Mouse (Mus musculus): ENCODE measurements around the gene Erc2. TPM values are rescaled to one million over a fixed set of nuclear protein-coding genes. Genes with fewer than 3 reads are reported as not detected.

Gene Erc2
- polyA plus RNA-seq, 2 experiments = 0.52 to 0.99 TPM

GRCm38 (mm10) chr14:28323727-28324126 is 701.5 kb downstream of the Erc2 start:
- WGBS (ENCODE audit: insufficient replicate concordance) = 44% methylated on average over 2 of the region's 2 CpGs
- Histone ChIP-seq H3K36me3 (replicated peaks; ENCODE audit: control insufficient read depth, insufficient read depth, low read depth) (no peaks in the 10 kb centered on the region), H3K9me3 (ENCODE audit: control insufficient read depth, low read length) (no peaks in the 10 kb centered on the region), H3K27me3 (ENCODE audit: control insufficient read depth, insufficient read depth, low read length) (no peaks in the 10 kb centered on the region), H3K4me2 (ENCODE audit: low read depth) (no peak overlapping the region), H3K27ac (no peak overlapping the region), H3K9ac (replicated peaks) (no peak overlapping the region), H3K4me1 (replicated peaks; ENCODE audit: control insufficient read depth in 2 of 2, insufficient read depth in 2 of 2, low read length in 1 of 2) (no peaks in the 10 kb centered on the region), H3K4me3 (ENCODE audit: insufficient read depth in 1 of 2, low read depth in 2 of 2, low read length in 2 of 2) (no peak overlapping the region)
- no peak for DNase-seq (ENCODE audit: low read depth in 3 of 3, low spot score in 3 of 3)
- no peak for ATAC-seq (ENCODE audit: insufficient read depth)
- no peak for TF ChIP-seq CTCF (IDR thresholded peaks at IDR 0.05; ENCODE audit: low read depth)
- no peak for TF ChIP-seq EP300 (IDR thresholded peaks at IDR 0.05; ENCODE audit: low read depth)

GRCm38 (mm10) chr14:28326456-28326855 is 704.2 kb downstream of the Erc2 start:
- Histone ChIP-seq H3K4me2 (ENCODE audit: low read depth) (no peak overlapping the region), H3K4me3 (ENCODE audit: insufficient read depth in 1 of 2, low read depth in 2 of 2, low read length in 2 of 2) (no peak overlapping the region), H3K9me3 (ENCODE audit: control insufficient read depth, low read length) (no peaks in the 10 kb centered on the region), H3K27me3 (ENCODE audit: control insufficient read depth, insufficient read depth, low read length) (no peaks in the 10 kb centered on the region), H3K27ac (no peak overlapping the region), H3K4me1 (replicated peaks; ENCODE audit: control insufficient read depth in 2 of 2, insufficient read depth in 2 of 2, low read length in 1 of 2) (no peaks in the 10 kb centered on the region), H3K9ac (replicated peaks) (no peak overlapping the region), H3K36me3 (replicated peaks; ENCODE audit: control insufficient read depth, insufficient read depth, low read depth) (no peaks in the 10 kb centered on the region)
- ATAC-seq (ENCODE audit: insufficient read depth) = no peak
- TF ChIP-seq CTCF (IDR thresholded peaks at IDR 0.05; ENCODE audit: low read depth) (no peak), EP300 (IDR thresholded peaks at IDR 0.05; ENCODE audit: low read depth) (no peak)
- DNase-seq (ENCODE audit: low read depth in 3 of 3, low spot score in 3 of 3) = no peak
- WGBS (ENCODE audit: insufficient replicate concordance) = 55% methylated on average over 7 of the region's 7 CpGs

- no peak overlapping the region for H3K4me3 ChIP-seq (ENCODE audit: insufficient read depth in 1 of 2, low read depth in 2 of 2, low read length in 2 of 2)
- H3K9me3 ChIP-seq (ENCODE audit: control insufficient read depth, low read length) = no peaks in the 10 kb centered on the region
- no peak overlapping the region for H3K9ac ChIP-seq (replicated peaks)
- no peaks in the 10 kb centered on the region for H3K36me3 ChIP-seq (replicated peaks; ENCODE audit: control insufficient read depth, insufficient read depth, low read depth)
- no peak overlapping the region for H3K27ac ChIP-seq
- H3K4me2 ChIP-seq (ENCODE audit: low read depth) = no peak overlapping the region
- no peaks in the 10 kb centered on the region for H3K4me1 ChIP-seq (replicated peaks; ENCODE audit: control insufficient read depth in 2 of 2, insufficient read depth in 2 of 2, low read length in 1 of 2)
- no peaks in the 10 kb centered on the region for H3K27me3 ChIP-seq (ENCODE audit: control insufficient read depth, insufficient read depth, low read length)
- TF ChIP-seq CTCF (IDR thresholded peaks at IDR 0.05; ENCODE audit: low read depth) (no peak), EP300 (IDR thresholded peaks at IDR 0.05; ENCODE audit: low read depth) (no peak)
- ATAC-seq (ENCODE audit: insufficient read depth) (no peak), DNase-seq (ENCODE audit: low read depth in 3 of 3, low spot score in 3 of 3) (no peak)
- 49% methylated on average over 8 of the region's 8 CpGs for WGBS (ENCODE audit: insufficient replicate concordance)
Measured at GRCm38 (mm10) chr14:28328512-28328911, 706.3 kb downstream of the Erc2 start.

- Histone ChIP-seq H3K4me1 (replicated peaks; ENCODE audit: control insufficient read depth in 2 of 2, insufficient read depth in 2 of 2, low read length in 1 of 2) (no peaks in the 10 kb centered on the region), H3K27me3 (ENCODE audit: control insufficient read depth, insufficient read depth, low read length) (no peaks in the 10 kb centered on the region), H3K36me3 (replicated peaks; ENCODE audit: control insufficient read depth, insufficient read depth, low read depth) (no peaks in the 10 kb centered on the region), H3K4me3 (ENCODE audit: insufficient read depth in 1 of 2, low read depth in 2 of 2, low read length in 2 of 2) (no peak overlapping the region), H3K27ac (no peak overlapping the region), H3K9me3 (ENCODE audit: control insufficient read depth, low read length) (no peaks in the 10 kb centered on the region), H3K9ac (replicated peaks) (no peak overlapping the region), H3K4me2 (ENCODE audit: low read depth) (no peak overlapping the region)
- TF ChIP-seq EP300 (IDR thresholded peaks at IDR 0.05; ENCODE audit: low read depth) (no peak), CTCF (IDR thresholded peaks at IDR 0.05; ENCODE audit: low read depth) (no peak)
- DNase-seq (ENCODE audit: low read depth in 3 of 3, low spot score in 3 of 3) (no peak), ATAC-seq (ENCODE audit: insufficient read depth) (no peak)
- 70% methylated on average over 5 of the region's 5 CpGs for WGBS (ENCODE audit: insufficient replicate concordance)
Measured at GRCm38 (mm10) chr14:28331108-28331507, 708.9 kb downstream of the Erc2 start.

GRCm38 (mm10) chr14:28332351-28332953 is 710.2 kb downstream of the Erc2 start:
- H3K36me3 ChIP-seq (replicated peaks; ENCODE audit: control insufficient read depth, insufficient read depth, low read depth) = no peaks in the 10 kb centered on the region
- WGBS (ENCODE audit: insufficient replicate concordance) = 25% methylated on average over 3 of the region's 3 CpGs
- H3K27me3 ChIP-seq (ENCODE audit: control insufficient read depth, insufficient read depth, low read length) = no peaks in the 10 kb centered on the region
- H3K27ac ChIP-seq = no peak overlapping the region
- DNase-seq (ENCODE audit: low read depth in 3 of 3, low spot score in 3 of 3) = no peak
- no peak overlapping the region for H3K4me3 ChIP-seq (ENCODE audit: insufficient read depth in 1 of 2, low read depth in 2 of 2, low read length in 2 of 2)
- ATAC-seq (ENCODE audit: insufficient read depth) = no peak
- no peak overlapping the region for H3K9ac ChIP-seq (replicated peaks)
- no peaks in the 10 kb centered on the region for H3K4me1 ChIP-seq (replicated peaks; ENCODE audit: control insufficient read depth in 2 of 2, insufficient read depth in 2 of 2, low read length in 1 of 2)
- no peak for TF ChIP-seq EP300 (IDR thresholded peaks at IDR 0.05; ENCODE audit: low read depth)
- no peak for TF ChIP-seq CTCF (IDR thresholded peaks at IDR 0.05; ENCODE audit: low read depth)
- no peaks in the 10 kb centered on the region for H3K9me3 ChIP-seq (ENCODE audit: control insufficient read depth, low read length)
- no peak overlapping the region for H3K4me2 ChIP-seq (ENCODE audit: low read depth)

All from liver, embryonic 14.5 days (tissue).